Mouse (Mus musculus) midbrain, embryonic 14.5 days (tissue): ENCODE measurements around the gene Spef1. TPM values are rescaled to one million over a fixed set of nuclear protein-coding genes. Genes with fewer than 3 reads are reported as not detected.

ENCODE experiments used
- ATAC-seq: fragments of 200-750 bp; cut with Nextera tagmentation; 2 replicates; pipeline ENCODE4 v1.8.0; 2017; ENCODE audit warnings: moderate number of reproducible peaks, moderate library complexity; ENCODE audit not compliant: low FRiP score, low TSS enrichment
- DNase-seq: peaks from one replicate; pipeline ENCODE4 v3.0.0-alpha.2; 2015
- H3K27ac ChIP-seq: fragments of 300-500 bp; sonication (generic); replicated peaks from 2 replicates; pipeline ENCODE4 v1.5.1; 2014; ENCODE audit warnings: mild to moderate bottlenecking, low read depth, low read length, moderate library complexity
- H3K27me3 ChIP-seq: fragments of 300-500 bp; sonication (generic); 2 replicates; pipeline ENCODE4 v1.6.1; 2014; ENCODE audit warnings: low read length, control low read depth, mixed read lengths; ENCODE audit not compliant: control insufficient read depth, insufficient read depth
- H3K36me3 ChIP-seq: fragments of 300-500 bp; sonication (generic); 2 replicates; pipeline ENCODE4 v1.6.1; 2014; ENCODE audit warnings: low read length, control low read depth; ENCODE audit not compliant: control insufficient read depth, insufficient read depth
- H3K4me1 ChIP-seq: fragments of 300-500 bp; sonication (generic); 2 replicates; pipeline ENCODE4 v1.6.1; 2014; ENCODE audit warnings: mild to moderate bottlenecking, antibody characterized with exemption, low read length, control low read depth; ENCODE audit not compliant: control insufficient read depth, insufficient read depth
- H3K4me2 ChIP-seq: fragments of 300-500 bp; sonication (generic); 2 replicates; pipeline ENCODE4 v1.6.1; 2014; ENCODE audit warnings: mild to moderate bottlenecking, low read length, moderate library complexity
- H3K4me3 ChIP-seq: fragments of 300-500 bp; sonication (generic); replicated peaks from 2 replicates; pipeline ENCODE4 v1.5.1; 2014; ENCODE audit warnings: low read depth, low read length
- H3K9ac ChIP-seq: fragments of 300-500 bp; sonication (generic); replicated peaks from 2 replicates; pipeline ENCODE4 v1.6.1; 2014; ENCODE audit warnings: mild to moderate bottlenecking, low read length, moderate library complexity
- H3K9me3 ChIP-seq: fragments of 300-500 bp; sonication (generic); 2 replicates; pipeline ENCODE4 v1.6.1; 2016; ENCODE audit warnings: low read length, control low read depth, mixed read lengths; ENCODE audit not compliant: control insufficient read depth
- WGBS: fragments of 180-500 bp; shearing (Covaris S2); extraction: QIAGEN DNeasy Blood & Tissue Kit; methylation state at CpG from one replicate; pipeline ENCODE4 v1.1.7; 2014; 5-methylcytosine and 5-hydroxymethylcytosine counted together
- polyA plus RNA-seq: library from polyadenylated mRNA; unstranded; fragments of >200 nt; fragmentation: Nextera tagmentation; extraction: Ambion mirVana; gene quantifications from 2 replicates; pipeline ENCODE4 v1.2.1, GENCODE M21; 2014

Spef1 gene
- polyA plus RNA-seq, 1 experiment from 2014 or later, result 14.1 TPM

- H3K4me3 ChIP-seq, result no peak overlapping the region
- DNase-seq (no peak), ATAC-seq (no peak)
- 94% methylated on average over 2 of the region's 2 CpGs for WGBS
- no peaks in the 10 kb centered on the region for H3K9me3 ChIP-seq
- H3K4me2 ChIP-seq, result no peak overlapping the region
- H3K9ac ChIP-seq, result no peak overlapping the region
- H3K27me3 ChIP-seq, result no peaks in the 10 kb centered on the region
- peaks cover 64% of the 10 kb centered on the region for H3K36me3 ChIP-seq
- 0 out of 2 replicates have a peak, but pooled peaks cover 3% of the 10 kb centered on the region for H3K4me1 ChIP-seq
- H3K27ac ChIP-seq, result no peak overlapping the region
These were observed 41.5 kb downstream of the Spef1 start for GRCm38 (mm10) chr2:131145536-131145935.

GRCm38 (mm10) chr2:131145121-131145520, 42.0 kb downstream of the Spef1 start:
- no peaks in the 10 kb centered on the region for H3K27me3 ChIP-seq
- H3K4me3 ChIP-seq, result no peak overlapping the region
- H3K9me3 ChIP-seq, result no peaks in the 10 kb centered on the region
- H3K4me1 ChIP-seq, result 0 out of 2 replicates have a peak, but pooled peaks cover 3% of the 10 kb centered on the region
- no peak overlapping the region for H3K9ac ChIP-seq
- H3K27ac ChIP-seq, result no peak overlapping the region
- ATAC-seq (no peak), DNase-seq (no peak)
- peaks cover 61% of the 10 kb centered on the region for H3K36me3 ChIP-seq
- H3K4me2 ChIP-seq, result no peak overlapping the region
- WGBS, result 73% methylated on average over 13 of the region's 13 CpGs

- DNase-seq, result no peak
- Histone ChIP-seq H3K9me3 (no peaks in the 10 kb centered on the region), H3K4me2 (no peak overlapping the region), H3K9ac (no peak overlapping the region), H3K27ac (no peak overlapping the region), H3K27me3 (no peaks in the 10 kb centered on the region), H3K4me1 (0 out of 2 replicates have a peak, but pooled peaks cover 3% of the 10 kb centered on the region), H3K36me3 (peaks cover 47% of the 10 kb centered on the region), H3K4me3 (no peak overlapping the region)
- ATAC-seq, result no peak
- 65% methylated on average over 22 of the region's 22 CpGs for WGBS
These were observed 43.9 kb downstream of the Spef1 start for GRCm38 (mm10) chr2:131143007-131143780.

- 0 out of 2 replicates have a peak, but pooled peaks cover 3% of the 10 kb centered on the region for H3K4me1 ChIP-seq
- no peaks in the 10 kb centered on the region for H3K9me3 ChIP-seq
- 29% methylated on average over 18 of the region's 18 CpGs for WGBS
- no peaks in the 10 kb centered on the region for H3K27me3 ChIP-seq
- peaks cover 41% of the 10 kb centered on the region for H3K36me3 ChIP-seq
- DNase-seq (peak; percentile 61), ATAC-seq (no peak; the same call in 1 of the 2 replicates)
- no peak overlapping the region for H3K27ac ChIP-seq
- no peak overlapping the region for H3K4me3 ChIP-seq
- no peak overlapping the region for H3K4me2 ChIP-seq
- H3K9ac ChIP-seq, result no peak overlapping the region
These were observed 44.5 kb downstream of the Spef1 start for GRCm38 (mm10) chr2:131142592-131142991.

- no peak overlapping the region for H3K4me3 ChIP-seq
- H3K4me1 ChIP-seq, result 0 out of 2 replicates have a peak, but pooled peaks cover 3% of the 10 kb centered on the region
- WGBS, result 92% methylated on average over 8 of the region's 8 CpGs
- no peak overlapping the region for H3K9ac ChIP-seq
- ATAC-seq (no peak), DNase-seq (no peak)
- no peak overlapping the region for H3K4me2 ChIP-seq
- H3K27ac ChIP-seq, result no peak overlapping the region
- no peaks in the 10 kb centered on the region for H3K9me3 ChIP-seq
- H3K27me3 ChIP-seq, result no peaks in the 10 kb centered on the region
- peaks cover 30% of the 10 kb centered on the region for H3K36me3 ChIP-seq
These were observed 45.6 kb downstream of the Spef1 start for GRCm38 (mm10) chr2:131141336-131141986.

GRCm38 (mm10) chr2:131140533-131140905, 46.6 kb downstream of the Spef1 start:
- WGBS, result 71% methylated on average over 5 of the region's 5 CpGs
- H3K9me3 ChIP-seq, result no peaks in the 10 kb centered on the region
- H3K27ac ChIP-seq, result no peak overlapping the region
- H3K4me2 ChIP-seq, result no peak overlapping the region
- 0 out of 2 replicates have a peak, but pooled peaks cover 3% of the 10 kb centered on the region for H3K4me1 ChIP-seq
- no peak for DNase-seq
- H3K4me3 ChIP-seq, result no peak overlapping the region
- H3K9ac ChIP-seq, result no peak overlapping the region
- H3K36me3 ChIP-seq, result peaks cover 20% of the 10 kb centered on the region
- no peak for ATAC-seq
- no peaks in the 10 kb centered on the region for H3K27me3 ChIP-seq

GRCm38 (mm10) chr2:131139886-131140532, 47.1 kb downstream of the Spef1 start:
- 63% methylated on average over 5 of the region's 5 CpGs for WGBS
- 0 out of 2 replicates have a peak, but pooled peaks cover 3% of the 10 kb centered on the region for H3K4me1 ChIP-seq
- H3K4me2 ChIP-seq, result no peak overlapping the region
- H3K9ac ChIP-seq, result no peak overlapping the region
- ATAC-seq (no peak), DNase-seq (no peak)
- H3K27me3 ChIP-seq, result no peaks in the 10 kb centered on the region
- H3K36me3 ChIP-seq, result peaks cover 15% of the 10 kb centered on the region
- H3K4me3 ChIP-seq, result no peak overlapping the region
- no peak overlapping the region for H3K27ac ChIP-seq
- no peaks in the 10 kb centered on the region for H3K9me3 ChIP-seq

- Histone ChIP-seq H3K4me2 (no peak overlapping the region), H3K4me1 (0 out of 2 replicates have a peak, but pooled peaks cover 3% of the 10 kb centered on the region), H3K27ac (no peak overlapping the region), H3K4me3 (no peak overlapping the region), H3K9ac (no peak overlapping the region), H3K27me3 (no peaks in the 10 kb centered on the region), H3K9me3 (no peaks in the 10 kb centered on the region), H3K36me3 (peaks cover 8% of the 10 kb centered on the region)
- ATAC-seq (no peak), DNase-seq (no peak)
- WGBS, result 90% methylated on average over 5 of the region's 5 CpGs
These were observed 47.8 kb downstream of the Spef1 start for GRCm38 (mm10) chr2:131139287-131139686.
